Mouse (Mus musculus) neural tube, embryonic 12.5 days (tissue): Measurements from ENCODE around the gene Tshz2. TPM values are rescaled to one million over a fixed set of nuclear protein-coding genes. Genes with fewer than 3 reads are reported as not detected.

Experiments
- ATAC-seq: fragments of 200-750 bp; cut with Nextera tagmentation; 2 replicates; pipeline ENCODE4 v1.8.0; 2017; ENCODE audit warnings: low read depth, mild to moderate bottlenecking, moderate TSS enrichment, moderate library complexity; ENCODE audit not compliant: low FRiP score
- H3K27ac ChIP-seq: fragments of 300-500 bp; sonication (generic); 2 replicates; pipeline ENCODE4 v1.5.1; 2016
- H3K27me3 ChIP-seq: fragments of 300-500 bp; sonication (generic); replicated peaks from 2 replicates; pipeline ENCODE4 v1.6.1; 2016; ENCODE audit warnings: mild to moderate bottlenecking
- H3K36me3 ChIP-seq: fragments of 300-500 bp; sonication (generic); 2 replicates; pipeline ENCODE4 v1.6.1; 2016; ENCODE audit warnings: mild to moderate bottlenecking
- H3K4me1 ChIP-seq: fragments of 300-500 bp; sonication (generic); 2 replicates; pipeline ENCODE4 v1.6.1; 2016
- H3K4me2 ChIP-seq: fragments of 300-500 bp; sonication (generic); replicated peaks from 2 replicates; pipeline ENCODE4 v1.6.1; 2016; ENCODE audit warnings: mild to moderate bottlenecking
- H3K4me3 ChIP-seq: fragments of 300-500 bp; sonication (generic); 2 replicates; pipeline ENCODE4 v1.5.1; 2016
- H3K9ac ChIP-seq: fragments of 300-500 bp; sonication (generic); 2 replicates; pipeline ENCODE4 v1.6.1; 2016; ENCODE audit warnings: mild to moderate bottlenecking
- H3K9me3 ChIP-seq: fragments of 300-500 bp; sonication (generic); 2 replicates; pipeline ENCODE4 v1.6.1; 2016; ENCODE audit warnings: mild to moderate bottlenecking
- WGBS: fragments of 180-500 bp; shearing (Covaris S2); methylation state at CpG from one replicate; pipeline ENCODE4 v1.1.7; 2016; 5-methylcytosine and 5-hydroxymethylcytosine counted together
- polyA plus RNA-seq: library from polyadenylated mRNA; unstranded; fragments of >200 nt; fragmentation: Nextera tagmentation; extraction: Ambion mirVana; gene quantifications from 2 replicates; pipeline ENCODE4 v1.2.1, GENCODE M21; 2016

Tshz2 gene
- polyA plus RNA-seq, 1 experiment from 2014 or later, result 30.7 TPM

GRCm38 (mm10) chr2:169869468-169869867, 236.7 kb downstream of the Tshz2 start:
- WGBS, result 90% methylated on average over 7 of the region's 7 CpGs
- Histone ChIP-seq H3K36me3 (no peaks in the 10 kb centered on the region), H3K4me3 (no peak overlapping the region), H3K27me3 (no peaks in the 10 kb centered on the region), H3K9me3 (no peaks in the 10 kb centered on the region), H3K4me1 (peaks cover 25% of the 10 kb centered on the region), H3K27ac (no peak overlapping the region), H3K4me2 (no peak overlapping the region), H3K9ac (no peak overlapping the region)
- ATAC-seq, result no peak

- ATAC-seq, result 0 out of 2 replicates have a peak, but pooled peaks have one; percentile 41
- 28% methylated on average over 5 of the region's 5 CpGs for WGBS
- Histone ChIP-seq H3K9me3 (no peaks in the 10 kb centered on the region), H3K27me3 (no peaks in the 10 kb centered on the region), H3K36me3 (no peaks in the 10 kb centered on the region), H3K9ac (0 out of 2 replicates have a peak overlapping the region, but pooled peaks have one; percentile 6), H3K27ac (no peak overlapping the region), H3K4me1 (peaks cover 25% of the 10 kb centered on the region), H3K4me3 (no peak overlapping the region), H3K4me2 (no peak overlapping the region)
Measured at GRCm38 (mm10) chr2:169870503-169870902, 237.7 kb downstream of the Tshz2 start.

- no peak overlapping the region for H3K9ac ChIP-seq
- no peak overlapping the region for H3K4me2 ChIP-seq
- no peak overlapping the region for H3K4me3 ChIP-seq
- 82% methylated on average over 8 of the region's 8 CpGs for WGBS
- ATAC-seq, result no peak
- no peaks in the 10 kb centered on the region for H3K27me3 ChIP-seq
- no peaks in the 10 kb centered on the region for H3K36me3 ChIP-seq
- H3K4me1 ChIP-seq, result peaks cover 25% of the 10 kb centered on the region
- no peak overlapping the region for H3K27ac ChIP-seq
- H3K9me3 ChIP-seq, result no peaks in the 10 kb centered on the region
Measured at GRCm38 (mm10) chr2:169871436-169872060, 238.7 kb downstream of the Tshz2 start.

DNA sequence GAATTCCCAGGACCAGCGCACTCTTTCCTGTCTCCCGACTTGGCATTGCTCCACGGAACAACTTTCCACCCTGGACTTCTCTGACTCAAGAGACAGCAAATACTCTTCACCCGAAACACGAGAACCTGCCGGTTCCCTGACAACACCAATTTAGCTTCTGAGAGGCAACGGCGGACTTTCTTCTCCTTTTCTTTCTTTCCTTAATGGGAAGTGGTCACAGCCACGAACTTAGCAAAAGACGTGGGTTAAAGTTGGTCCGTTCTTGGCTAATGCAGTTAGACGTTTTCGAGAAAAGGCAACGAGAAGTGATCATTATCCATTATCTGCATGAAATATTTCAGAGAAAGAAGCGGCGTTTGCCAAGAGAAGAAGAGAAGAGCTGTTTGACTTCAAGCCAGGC, 240.6 kb downstream of the Tshz2 start:
- no peaks in the 10 kb centered on the region for H3K9me3 ChIP-seq
- no peak overlapping the region for H3K27ac ChIP-seq
- 82% methylated on average over 16 of the region's 16 CpGs for WGBS
- ATAC-seq, result no peak
- no peaks in the 10 kb centered on the region for H3K36me3 ChIP-seq
- H3K4me1 ChIP-seq, result peaks cover 25% of the 10 kb centered on the region
- H3K4me2 ChIP-seq, result no peak overlapping the region
- no peak overlapping the region for H3K4me3 ChIP-seq
- H3K27me3 ChIP-seq, result no peaks in the 10 kb centered on the region
- no peak overlapping the region for H3K9ac ChIP-seq

DNA sequence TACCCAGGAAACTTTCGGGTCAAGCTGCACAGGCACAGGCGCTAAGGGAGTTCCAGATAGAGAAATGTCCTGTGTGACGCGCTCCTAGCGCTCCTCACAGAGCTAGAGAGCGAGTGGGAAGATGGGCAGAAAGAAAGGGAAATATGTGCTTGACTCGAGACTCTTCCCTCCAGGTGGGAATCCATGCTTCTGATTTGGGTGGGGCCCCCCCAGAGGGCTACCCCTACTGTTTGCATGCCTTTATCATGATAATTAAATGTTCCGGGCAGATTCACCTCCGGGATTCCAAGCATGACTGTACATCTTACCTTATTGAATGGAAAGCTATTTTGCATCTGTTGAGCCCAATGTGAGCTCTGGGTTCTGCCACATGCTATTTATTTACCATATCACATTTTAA, 255.1 kb downstream of the Tshz2 start:
- Histone ChIP-seq H3K9me3 (no peaks in the 10 kb centered on the region), H3K4me3 (no peak overlapping the region), H3K27me3 (no peaks in the 10 kb centered on the region), H3K9ac (no peak overlapping the region), H3K36me3 (peaks cover 18% of the 10 kb centered on the region), H3K4me1 (peaks cover 6% of the 10 kb centered on the region; the same call in 1 of the 2 replicates), H3K27ac (no peak overlapping the region), H3K4me2 (no peak overlapping the region)
- 74% methylated on average over 9 of the region's 9 CpGs for WGBS
- ATAC-seq, result no peak

DNA sequence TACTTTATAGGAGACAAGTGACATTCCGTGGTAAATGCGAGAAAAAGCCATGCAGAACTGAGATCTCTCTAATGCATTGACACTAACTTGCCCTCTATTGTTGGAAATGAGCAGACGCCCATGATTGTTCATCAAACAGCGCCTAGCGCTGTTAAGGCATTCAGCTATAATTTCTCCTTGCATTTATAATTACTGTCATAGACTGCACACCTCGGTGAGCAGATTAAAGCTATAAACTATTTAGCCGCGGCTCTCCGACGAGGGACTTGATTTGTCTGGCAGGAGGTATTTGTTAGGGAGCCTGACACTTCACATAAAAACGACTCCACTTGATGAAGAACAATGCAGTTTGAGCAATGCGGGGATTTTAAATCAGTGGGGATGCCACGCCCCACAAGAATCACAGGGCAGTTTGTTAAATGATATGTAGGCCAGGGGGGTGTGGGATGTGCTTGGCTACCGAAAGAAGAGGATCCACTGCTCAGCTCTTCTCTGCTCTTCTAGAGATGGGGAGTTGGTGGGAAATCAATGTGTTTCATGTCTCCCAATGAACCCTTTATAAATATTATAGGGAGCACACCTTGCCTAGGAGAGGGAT, 259.7 kb downstream of the Tshz2 start:
- peak; percentile 61; the same call in 1 of the 2 replicates for ATAC-seq
- Histone ChIP-seq H3K36me3 (no peaks in the 10 kb centered on the region), H3K4me3 (no peak overlapping the region), H3K27ac (no peak overlapping the region), H3K4me1 (peaks cover 6% of the 10 kb centered on the region), H3K4me2 (no peak overlapping the region), H3K9me3 (no peaks in the 10 kb centered on the region), H3K27me3 (no peaks in the 10 kb centered on the region), H3K9ac (no peak overlapping the region)
- 16% methylated on average over 14 of the region's 14 CpGs for WGBS

GRCm38 (mm10) chr2:169902896-169903295, 270.1 kb downstream of the Tshz2 start:
- WGBS, result 76% methylated on average over 7 of the region's 7 CpGs
- H3K4me3 ChIP-seq, result no peak overlapping the region

GRCm38 (mm10) chr2:169906396-169906795, 273.6 kb downstream of the Tshz2 start:
- ATAC-seq, result no peak
- H3K36me3 ChIP-seq, result no peaks in the 10 kb centered on the region
- WGBS, result 6% methylated on average over 9 of the region's 9 CpGs

More at GRCm38 (mm10) chr2:169902896-169903295, 270.1 kb downstream of the Tshz2 start:
- H3K27ac ChIP-seq, result no peak overlapping the region
- no peak for ATAC-seq
- H3K9me3 ChIP-seq, result no peaks in the 10 kb centered on the region
- no peak overlapping the region for H3K9ac ChIP-seq
- H3K4me1 ChIP-seq, result peaks cover 15% of the 10 kb centered on the region
- no peaks in the 10 kb centered on the region for H3K36me3 ChIP-seq
- no peak overlapping the region for H3K4me2 ChIP-seq
- H3K27me3 ChIP-seq, result no peaks in the 10 kb centered on the region

GRCm38 (mm10) chr2:169907979-169908378, 275.2 kb downstream of the Tshz2 start:
- Histone ChIP-seq H3K27me3 (no peaks in the 10 kb centered on the region), H3K4me3 (no peak overlapping the region), H3K9ac (no peak overlapping the region), H3K36me3 (no peaks in the 10 kb centered on the region), H3K9me3 (no peaks in the 10 kb centered on the region), H3K4me1 (peaks cover 18% of the 10 kb centered on the region), H3K4me2 (no peak overlapping the region), H3K27ac (no peak overlapping the region)
- 79% methylated on average over 7 of the region's 7 CpGs for WGBS
- no peak for ATAC-seq

More at GRCm38 (mm10) chr2:169906396-169906795, 273.6 kb downstream of the Tshz2 start:
- Histone ChIP-seq H3K4me2 (no peak overlapping the region), H3K4me1 (peaks cover 18% of the 10 kb centered on the region), H3K27me3 (no peaks in the 10 kb centered on the region), H3K9ac (no peak overlapping the region), H3K27ac (no peak overlapping the region), H3K9me3 (no peaks in the 10 kb centered on the region), H3K4me3 (no peak overlapping the region)

DNA sequence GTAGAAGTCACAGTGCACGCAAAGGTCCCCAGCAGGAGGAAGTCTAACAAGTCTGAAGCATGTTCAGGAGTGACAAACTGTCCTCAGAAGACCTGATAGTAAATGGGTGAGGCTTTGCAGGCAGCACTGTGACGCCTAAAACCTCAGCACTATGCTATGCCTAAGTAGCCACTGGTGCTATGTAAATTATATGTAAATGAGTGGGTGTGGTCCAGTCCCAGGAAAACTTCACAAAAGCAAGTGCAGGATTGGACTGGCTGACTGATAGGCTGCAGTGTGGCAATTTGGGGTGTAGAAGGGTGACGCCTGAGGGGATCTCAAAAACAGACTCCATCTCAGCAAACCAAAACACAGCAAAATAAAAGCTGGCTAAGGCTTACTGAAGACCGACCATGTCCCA, 277.8 kb downstream of the Tshz2 start:
- H3K27ac ChIP-seq, result no peak overlapping the region
- H3K9me3 ChIP-seq, result no peaks in the 10 kb centered on the region
- no peak for ATAC-seq
- 69% methylated on average over 4 of the region's 4 CpGs for WGBS
- no peak overlapping the region for H3K4me3 ChIP-seq
- no peaks in the 10 kb centered on the region for H3K27me3 ChIP-seq
- no peak overlapping the region for H3K9ac ChIP-seq
- H3K4me1 ChIP-seq, result peaks cover 17% of the 10 kb centered on the region
- H3K36me3 ChIP-seq, result no peaks in the 10 kb centered on the region
- no peak overlapping the region for H3K4me2 ChIP-seq

DNA sequence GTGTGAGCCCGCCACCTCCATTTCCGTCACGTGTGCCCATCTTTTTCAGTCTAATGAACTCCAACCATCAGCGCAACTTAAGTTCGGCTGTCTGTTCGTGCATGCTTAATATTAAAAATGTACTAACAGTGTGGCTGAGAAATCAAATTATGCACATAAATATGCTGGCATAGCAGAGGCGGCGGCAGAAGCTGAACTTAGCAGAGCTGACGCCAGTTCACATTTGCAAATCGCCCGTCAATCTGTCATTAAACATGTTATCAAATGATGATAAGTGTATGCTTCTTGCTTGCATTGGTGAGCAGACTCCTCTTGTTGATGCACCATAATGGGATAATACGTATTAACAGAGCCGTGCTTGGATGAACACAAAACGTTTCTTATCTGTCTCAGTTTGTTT, 280.0 kb downstream of the Tshz2 start:
- 80% methylated on average over 14 of the region's 14 CpGs for WGBS
- no peak overlapping the region for H3K4me2 ChIP-seq
- H3K9ac ChIP-seq, result no peak overlapping the region
- H3K36me3 ChIP-seq, result no peaks in the 10 kb centered on the region
- H3K4me3 ChIP-seq, result no peak overlapping the region
- no peak for ATAC-seq
- no peak overlapping the region for H3K27ac ChIP-seq
- no peaks in the 10 kb centered on the region for H3K27me3 ChIP-seq
- 0 out of 2 replicates have a peak, but pooled peaks cover 3% of the 10 kb centered on the region for H3K4me1 ChIP-seq
- no peaks in the 10 kb centered on the region for H3K9me3 ChIP-seq

DNA sequence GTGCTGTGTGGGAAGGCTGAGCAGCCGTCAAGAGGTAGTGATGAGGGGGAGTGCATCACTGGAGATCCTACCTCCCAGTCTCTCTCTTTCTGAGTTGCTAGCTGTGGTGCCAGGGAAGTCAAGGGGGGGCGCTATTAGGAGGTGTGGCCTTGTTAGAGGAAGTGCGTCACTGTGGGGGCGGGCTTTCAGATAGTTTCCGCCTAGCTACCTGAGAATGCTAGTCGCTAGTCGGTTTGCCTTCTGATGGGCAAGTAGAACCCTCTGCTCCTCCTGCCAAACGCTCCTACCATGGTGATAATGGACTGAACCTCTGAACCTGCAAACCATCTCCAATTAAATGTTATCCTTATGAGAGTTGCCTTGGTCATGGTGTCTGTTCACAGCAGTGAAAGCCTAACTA, 282.1 kb downstream of the Tshz2 start:
- H3K27ac ChIP-seq, result no peak overlapping the region
- no peak for ATAC-seq
- H3K27me3 ChIP-seq, result no peaks in the 10 kb centered on the region
- H3K4me2 ChIP-seq, result no peak overlapping the region
- no peak overlapping the region for H3K4me3 ChIP-seq
- H3K36me3 ChIP-seq, result no peaks in the 10 kb centered on the region
- no peak overlapping the region for H3K9ac ChIP-seq
- H3K4me1 ChIP-seq, result 0 out of 2 replicates have a peak, but pooled peaks cover 3% of the 10 kb centered on the region
- H3K9me3 ChIP-seq, result no peaks in the 10 kb centered on the region
- 79% methylated on average over 8 of the region's 8 CpGs for WGBS

- Histone ChIP-seq H3K36me3 (no peaks in the 10 kb centered on the region), H3K27me3 (no peaks in the 10 kb centered on the region), H3K4me3 (no peak overlapping the region), H3K9ac (no peak overlapping the region), H3K4me2 (no peak overlapping the region), H3K4me1 (no peaks in the 10 kb centered on the region), H3K9me3 (no peaks in the 10 kb centered on the region), H3K27ac (no peak overlapping the region)
- no peak for ATAC-seq
- 82% methylated on average over 13 of the region's 13 CpGs for WGBS
Measured at GRCm38 (mm10) chr2:169915326-169915725, 282.5 kb downstream of the Tshz2 start.
